Mouse (Mus musculus): Measurements from ENCODE around the gene Olfr1504.
"Not testable (repeated sequence)": the region's sequence is repeated elsewhere in the genome, so short reads cannot be mapped to it uniquely, and the experiment has no call there.

Gene Olfr1504

DNA sequence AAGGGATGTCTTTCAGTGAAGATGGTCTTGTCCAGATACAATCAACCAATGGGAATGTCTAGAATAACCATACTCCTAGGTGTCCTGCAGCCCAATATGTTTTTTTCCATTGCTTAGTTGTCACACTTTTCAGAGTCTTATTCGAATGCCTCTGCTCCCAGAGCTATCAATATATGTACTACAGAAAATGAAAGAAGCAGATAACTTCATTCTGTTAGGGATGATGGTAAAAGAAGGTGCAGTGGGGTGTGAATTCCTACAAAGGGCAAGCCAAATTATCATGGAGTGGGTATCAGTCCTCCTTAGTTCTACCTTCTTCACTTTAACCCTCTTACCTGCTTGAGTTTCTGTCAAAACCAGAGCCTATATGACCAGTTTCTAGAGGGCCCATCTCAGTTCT lies at the start of gene Olfr1504:
Gene Olfr1504, minus strand, starts transcription at position 101 of the 400 bp plus-strand sequence.
- no peak for DNase-seq

GRCm38 (mm10) chr19:13913230-13913629 lies 15.5 kb upstream of the Olfr1504 start, which contains the start of gene Olfr1505:
Gene Olfr1505, plus strand, starts transcription at chr19:13913530.
- no peak for DNase-seq

DNA sequence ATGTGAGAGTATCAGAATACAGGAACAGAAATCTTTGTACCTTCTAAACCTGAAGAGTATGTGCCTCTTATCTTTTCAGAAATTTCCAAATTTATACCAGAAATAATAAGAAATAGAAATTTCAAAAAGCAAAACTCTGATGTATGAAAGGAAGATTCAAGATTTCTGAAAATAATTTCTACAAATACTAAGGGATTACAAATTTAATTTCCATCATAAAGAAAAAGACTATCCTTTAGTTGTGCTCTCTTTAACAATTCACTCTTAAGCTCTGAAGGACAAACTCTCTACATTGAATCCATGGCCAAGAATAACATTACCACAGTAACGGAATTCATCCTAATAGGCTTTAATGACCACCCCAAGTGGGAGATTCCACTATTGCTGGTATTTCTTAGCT lies 36.2 kb downstream of the Olfr1504 start, which contains the start of gene Olfr1502:
Gene Olfr1502, plus strand, starts transcription at position 301 of the 400 bp plus-strand sequence.
- DNase-seq: no peak

GRCm38 (mm10) chr19:13850592-13850991 lies 47.1 kb downstream of the Olfr1504 start, which contains the start of gene Olfr1501:
Gene Olfr1501, minus strand, starts transcription at chr19:13850692.
- not testable (repeated sequence) for DNase-seq

All from right cerebral cortex, postnatal 4 days (tissue).